Mouse (Mus musculus) skeletal muscle tissue, adult 2 months (tissue): Measurements from ENCODE around the gene Mrfap1.

Experiments used
- DNase-seq: peaks from one replicate; pipeline ENCODE4 v3.0.0-alpha.2; 2012; ENCODE audit warnings: low read depth, low spot score

Mrfap1 gene

DNA sequence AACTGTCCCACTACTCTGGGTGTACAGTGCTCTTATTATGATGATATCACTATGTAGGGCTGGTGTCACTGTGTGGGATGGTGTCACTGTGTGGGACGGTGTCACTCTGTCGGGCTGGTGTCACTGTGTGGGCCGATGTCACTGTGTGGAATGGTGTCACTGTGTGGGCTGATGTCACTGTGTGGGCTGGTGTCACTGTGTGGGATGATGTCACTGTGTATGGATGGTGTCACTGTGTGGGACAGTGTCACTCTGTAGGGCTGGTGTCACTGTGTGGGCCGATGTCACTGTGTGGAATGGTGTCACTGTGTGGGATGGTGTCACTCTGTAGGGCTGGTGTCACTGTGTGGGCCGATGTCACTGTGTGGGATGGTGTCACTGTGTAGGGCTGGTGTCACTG, 10.5 kb downstream of the Mrfap1 start:
- DNase-seq, result no peak

DNA sequence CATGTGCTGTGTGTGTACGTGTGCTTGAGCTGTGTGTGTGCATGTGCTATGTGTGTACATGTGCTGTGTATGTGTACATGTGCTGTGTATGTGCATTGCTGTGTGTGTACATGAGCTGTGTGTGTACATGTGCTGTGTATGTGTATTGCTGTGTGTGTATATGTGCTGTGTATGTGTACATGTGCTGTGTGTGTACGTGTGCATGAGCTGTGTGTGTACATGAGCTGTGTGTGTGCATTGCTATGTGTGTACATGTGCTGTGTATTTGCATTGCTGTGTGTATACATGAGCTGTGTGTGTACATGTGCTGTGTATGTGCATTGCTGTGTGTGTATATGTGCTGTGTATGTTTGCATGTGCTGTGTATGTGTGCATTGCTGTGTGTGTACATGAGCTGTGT, 17.1 kb downstream of the Mrfap1 start:
- DNase-seq, result no peak

DNA sequence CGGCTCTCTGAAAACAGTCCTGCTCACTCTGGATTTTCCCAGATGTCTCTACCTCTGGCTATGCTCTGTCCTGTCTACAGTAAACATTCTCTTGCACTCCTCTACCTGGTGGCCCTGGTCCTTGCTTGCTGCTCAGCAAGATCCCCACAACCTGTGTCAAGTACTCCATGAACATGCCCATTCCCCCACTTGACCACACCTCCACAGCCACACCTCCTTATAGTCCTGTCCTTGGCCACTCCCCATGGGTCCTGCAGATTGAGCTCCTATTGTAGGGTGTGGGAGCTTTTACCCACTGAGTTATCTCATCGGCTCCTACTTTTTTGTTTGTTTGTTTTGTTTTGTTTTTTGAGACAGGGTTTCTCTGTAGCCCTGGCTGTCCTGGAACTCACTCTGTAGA, 17.7 kb downstream of the Mrfap1 start:
- DNase-seq, result no peak

DNA sequence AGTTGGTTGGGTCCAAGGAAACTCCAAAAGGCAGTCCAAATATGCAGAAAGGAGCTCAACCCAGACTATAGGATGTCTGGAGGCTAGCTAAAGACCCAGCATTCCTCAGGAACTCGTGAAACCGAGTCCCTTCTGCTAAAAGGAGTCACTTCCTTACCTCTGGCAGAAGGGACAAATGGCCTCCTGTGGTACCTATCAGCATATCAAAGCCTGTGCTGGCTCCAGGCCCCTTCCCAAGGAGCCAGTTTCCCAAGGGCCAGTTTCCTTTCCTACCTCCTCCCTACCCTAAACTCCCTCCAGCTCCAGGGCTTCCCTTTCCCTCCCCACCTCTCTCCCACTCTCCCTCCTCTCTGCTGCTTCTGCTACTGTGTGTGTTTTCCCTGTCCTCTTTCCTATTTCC, 19.4 kb downstream of the Mrfap1 start:
- DNase-seq, result no peak

DNA sequence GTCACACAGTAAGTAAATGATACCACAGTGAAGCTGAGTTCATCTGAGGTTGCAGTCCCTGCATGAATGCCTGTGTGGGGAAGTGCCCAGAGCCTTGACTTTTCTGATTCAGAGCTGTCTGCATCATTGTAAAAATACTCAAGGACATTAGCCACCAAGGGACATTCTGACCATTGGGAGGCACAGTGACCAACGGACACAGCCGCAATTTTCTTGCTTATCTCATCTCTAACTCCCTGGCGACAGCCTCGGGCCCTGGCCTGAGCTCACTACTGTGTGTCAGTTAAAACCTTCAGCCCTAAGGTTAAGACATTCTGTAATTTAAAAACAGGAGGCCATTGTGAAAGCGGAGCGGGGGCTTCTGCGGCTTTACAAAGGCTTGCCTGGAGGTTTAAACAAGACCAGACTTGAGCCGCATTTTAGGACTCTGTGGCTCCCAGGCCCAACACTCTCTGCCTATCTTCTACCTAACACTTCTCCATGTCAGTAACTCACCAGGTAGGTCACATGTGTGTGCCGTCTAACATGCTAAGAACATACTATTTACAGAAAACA, 20.5 kb downstream of the Mrfap1 start:
- no peak for DNase-seq

DNA sequence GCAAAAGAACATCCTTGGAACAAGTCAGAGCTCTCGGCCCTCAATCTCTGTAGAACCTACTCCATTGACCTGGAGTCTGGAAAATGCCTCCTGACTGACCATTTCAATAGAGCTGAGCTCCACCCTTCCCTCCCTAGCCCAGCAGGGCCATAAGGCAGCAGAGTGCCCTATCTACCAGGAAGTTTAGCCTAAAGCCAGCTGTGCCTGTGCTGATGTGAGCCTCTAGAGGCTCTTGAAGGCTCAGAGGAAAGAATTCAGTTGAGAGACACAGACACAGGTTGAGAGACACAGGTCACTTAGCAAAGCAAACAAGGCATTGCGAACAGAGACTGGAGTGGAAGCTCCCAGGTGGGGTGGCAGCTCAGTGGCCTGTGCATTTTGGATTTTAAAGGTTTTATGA, 21.3 kb downstream of the Mrfap1 start:
- no peak for DNase-seq

DNA sequence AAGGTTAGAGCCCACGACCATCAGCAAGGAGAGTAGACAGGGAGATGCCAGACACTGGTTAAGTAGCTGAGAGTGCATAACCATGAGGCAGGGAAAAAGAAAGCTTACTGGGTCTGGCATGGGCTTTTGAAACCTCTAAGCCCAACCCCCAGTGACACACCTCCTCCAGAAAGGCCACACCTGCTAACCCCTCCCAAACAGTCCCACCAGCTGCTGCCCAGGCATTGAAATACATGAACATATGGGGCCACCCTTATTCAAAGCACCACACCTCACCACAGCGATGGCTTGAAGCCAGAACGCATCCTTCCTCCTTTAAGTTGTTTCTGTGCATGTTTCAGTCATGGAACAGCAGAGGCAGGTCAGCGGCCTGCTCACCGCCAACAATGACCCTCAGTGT, 24.0 kb downstream of the Mrfap1 start:
- no peak for DNase-seq

DNA sequence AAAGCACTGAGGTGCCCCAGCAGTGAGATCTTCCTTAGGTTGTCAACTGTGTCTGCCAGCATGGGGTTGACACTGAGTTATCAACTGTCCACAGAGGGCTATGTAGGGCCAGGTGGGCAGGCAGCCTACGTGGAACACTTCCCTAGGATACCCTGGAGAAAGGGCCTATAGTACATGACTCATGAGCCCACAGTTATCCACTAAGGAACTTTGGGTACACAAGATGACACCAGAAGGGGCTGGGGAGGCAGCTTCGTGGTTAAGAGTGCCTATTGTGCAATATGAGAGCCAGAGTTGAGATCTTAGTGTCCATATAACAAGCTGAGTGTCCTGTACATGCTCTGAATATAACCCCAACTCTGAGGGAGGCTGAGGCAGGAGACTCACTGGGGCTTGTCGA, 27.0 kb downstream of the Mrfap1 start:
- DNase-seq, result no peak

DNA sequence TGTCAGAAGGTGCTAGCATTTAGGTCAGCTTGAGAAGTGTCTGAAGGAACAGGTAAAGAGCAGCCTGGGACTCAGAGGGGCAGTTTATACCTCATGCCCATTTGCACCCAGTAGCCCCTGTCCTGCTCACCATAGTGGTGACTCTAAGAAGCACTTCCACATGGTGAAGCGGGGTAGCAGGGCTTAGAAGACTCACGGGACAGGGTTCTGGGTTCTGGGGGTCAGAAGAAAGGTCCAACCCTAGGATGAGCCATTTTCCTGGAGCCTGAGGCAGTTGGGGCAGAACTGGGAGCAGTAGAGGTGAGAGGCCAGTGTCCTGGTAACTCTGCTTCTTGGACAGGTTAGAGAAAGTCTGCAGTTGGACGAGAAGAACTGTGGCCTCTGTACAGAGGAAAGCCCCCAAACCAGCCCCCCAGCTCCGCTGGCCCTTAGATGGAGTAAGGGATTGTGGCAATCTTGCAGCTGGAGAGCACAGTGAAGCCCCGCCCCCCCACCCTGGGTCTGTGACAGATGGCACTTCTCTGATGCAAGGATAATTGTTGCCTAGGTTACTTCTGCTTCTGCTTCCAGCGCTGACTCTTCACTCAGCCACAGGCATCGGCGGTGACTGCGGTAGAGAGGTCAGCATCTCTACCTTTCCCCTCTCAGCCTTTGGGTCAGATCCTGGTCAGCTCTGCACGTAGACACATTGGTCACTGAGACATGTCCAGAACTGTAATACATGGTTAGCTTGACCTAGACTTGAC, 29.4 kb downstream of the Mrfap1 start:
- DNase-seq, result no peak

DNA sequence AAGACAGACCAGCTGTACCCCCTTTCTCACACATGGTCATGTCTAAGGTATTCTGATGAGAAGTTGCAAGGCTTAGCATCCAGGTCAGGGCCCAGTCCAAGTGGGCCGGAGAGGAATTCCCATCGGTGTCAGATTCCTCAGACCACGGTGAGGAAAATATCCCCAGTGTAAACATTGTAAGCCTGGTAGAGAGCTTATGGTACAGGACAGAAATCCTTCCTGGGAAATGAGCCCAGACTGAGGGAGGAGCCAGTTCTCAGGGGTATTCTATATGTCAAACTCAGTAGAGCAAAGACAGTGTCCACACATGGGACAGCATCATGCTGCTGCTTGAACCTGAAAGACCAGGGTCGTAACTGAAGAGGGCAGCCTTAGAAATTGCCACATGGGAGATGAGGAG, 36.7 kb downstream of the Mrfap1 start:
- DNase-seq, result no peak

DNA sequence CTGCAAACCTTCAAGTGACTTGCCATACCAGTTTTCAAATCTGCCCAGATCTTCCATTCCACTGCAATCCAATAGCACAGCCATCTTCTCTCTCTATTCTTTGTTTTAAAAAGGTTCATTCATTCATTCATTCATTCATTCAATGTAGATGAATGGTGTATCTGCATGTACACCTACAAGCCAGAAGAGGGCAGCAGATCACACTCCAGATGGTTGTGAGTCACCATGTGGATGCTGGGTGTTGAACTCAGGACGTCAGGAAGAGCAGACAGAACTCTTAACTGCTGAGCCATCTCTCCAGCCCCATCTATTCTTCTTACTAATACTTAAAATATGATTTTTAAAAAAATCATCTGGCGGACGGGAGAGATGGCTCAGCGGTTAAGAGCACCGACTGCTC, 39.5 kb downstream of the Mrfap1 start:
- no peak for DNase-seq

DNA sequence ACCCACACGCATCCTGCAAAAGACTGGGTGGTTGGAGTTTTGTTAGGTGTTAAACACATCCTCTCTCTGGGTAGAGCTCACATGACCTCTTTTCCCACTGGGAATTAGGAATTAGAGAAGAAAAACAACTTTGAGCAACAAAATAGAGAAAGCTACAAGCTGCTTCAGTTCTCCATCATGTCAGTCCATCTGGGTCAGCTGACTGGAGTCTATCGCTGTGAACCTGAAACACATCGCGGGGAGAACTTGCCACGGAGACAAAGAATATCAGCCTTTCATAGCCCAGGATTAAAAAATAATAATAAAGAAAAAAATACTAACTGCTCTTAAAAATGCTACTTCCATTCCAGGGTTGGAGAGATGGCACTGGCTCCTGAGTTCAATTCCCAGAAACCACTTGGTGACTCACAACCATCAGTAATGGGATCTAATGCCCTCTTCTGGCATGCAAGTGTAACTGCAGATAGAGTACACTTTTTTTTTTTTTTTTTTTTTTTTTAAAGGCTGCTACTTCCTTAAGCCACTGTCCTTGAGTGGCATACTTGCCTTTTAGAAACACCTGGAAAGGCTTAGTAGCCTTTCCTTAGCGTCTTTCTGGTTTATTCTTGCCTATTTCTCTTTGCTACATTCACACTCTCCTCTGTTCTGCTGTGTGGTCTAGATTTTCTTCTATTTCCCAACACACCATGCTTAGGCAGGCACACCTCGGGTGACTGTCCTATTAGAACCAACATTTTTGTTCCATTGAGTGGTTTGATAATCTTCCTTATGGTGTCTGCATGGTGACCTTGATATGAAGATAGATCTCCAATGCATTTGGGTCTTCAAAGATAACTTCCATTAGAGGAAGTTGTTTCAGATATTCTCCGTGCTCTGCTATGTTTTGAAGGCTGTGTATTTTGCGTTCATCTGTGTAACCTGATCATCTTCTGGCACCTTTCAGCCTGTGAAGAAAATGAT, 46.2 kb downstream of the Mrfap1 start:
- no peak for DNase-seq

DNA sequence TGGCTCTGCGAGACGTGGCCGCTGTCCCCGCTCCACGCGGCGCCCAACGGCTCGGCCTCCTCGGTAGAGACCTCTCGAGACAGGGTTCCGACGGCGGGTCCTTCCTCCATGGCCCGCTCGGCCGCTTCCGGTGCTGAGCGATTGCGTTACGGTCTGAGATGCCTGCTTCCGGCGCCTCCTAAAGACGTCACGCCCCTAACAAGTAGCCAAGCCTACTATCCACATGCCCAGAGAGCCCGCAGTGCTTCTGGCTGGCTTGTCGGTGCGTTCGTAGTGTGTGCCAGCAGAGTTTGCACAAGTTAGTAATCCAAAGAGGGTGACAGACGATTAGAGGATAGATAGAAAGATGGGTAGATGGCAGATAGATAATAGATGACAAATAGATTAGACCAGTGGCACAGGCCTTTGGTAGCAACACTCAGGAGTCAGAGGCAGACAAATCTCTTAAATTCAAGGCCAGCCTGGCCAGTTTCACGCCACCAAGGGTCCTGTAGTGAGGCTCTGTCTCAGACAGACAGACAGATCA, 48.0 kb downstream of the Mrfap1 start, which contains the start of gene Bloc1s4:
TSS of gene Bloc1s4 (minus strand) at position 115 of the 526 bp plus-strand sequence.
- peak; percentile 84 for DNase-seq

DNA sequence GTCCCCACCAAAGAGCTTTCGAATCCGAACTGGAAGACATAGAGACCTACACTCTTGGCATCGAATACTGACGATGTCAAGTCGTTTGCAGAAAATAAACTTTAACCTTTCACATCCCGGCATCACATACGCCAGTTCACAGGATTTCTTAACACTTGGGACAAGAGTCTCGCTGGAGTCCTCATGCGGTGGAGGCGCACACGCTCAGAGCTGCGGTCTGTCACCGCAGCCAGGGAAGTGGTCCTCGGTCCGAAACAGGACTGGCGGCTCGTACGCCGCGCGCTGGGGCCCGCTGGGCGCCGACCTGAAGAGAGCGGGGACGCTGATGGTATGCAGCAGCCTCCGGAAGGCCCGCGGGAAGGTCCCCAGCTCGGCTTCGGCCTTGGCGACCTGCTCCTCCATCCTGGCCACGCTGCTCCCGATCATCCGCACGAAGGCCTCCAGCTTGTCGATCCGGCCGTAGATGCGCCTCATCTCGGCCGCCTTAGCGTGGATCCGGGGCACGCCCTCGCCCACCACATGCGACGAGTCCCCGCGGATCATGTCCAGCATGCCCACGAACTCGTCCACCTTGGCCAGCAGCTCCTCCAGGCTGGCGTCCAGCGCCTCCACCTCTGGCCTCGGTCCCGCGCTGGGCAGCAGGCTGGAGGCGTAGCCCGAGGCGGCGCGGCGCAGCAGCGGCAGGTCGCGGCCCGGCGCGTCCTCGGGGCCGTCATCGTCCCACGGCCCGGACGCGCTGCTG, 48.6 kb downstream of the Mrfap1 start:
- DNase-seq, result no peak

DNA sequence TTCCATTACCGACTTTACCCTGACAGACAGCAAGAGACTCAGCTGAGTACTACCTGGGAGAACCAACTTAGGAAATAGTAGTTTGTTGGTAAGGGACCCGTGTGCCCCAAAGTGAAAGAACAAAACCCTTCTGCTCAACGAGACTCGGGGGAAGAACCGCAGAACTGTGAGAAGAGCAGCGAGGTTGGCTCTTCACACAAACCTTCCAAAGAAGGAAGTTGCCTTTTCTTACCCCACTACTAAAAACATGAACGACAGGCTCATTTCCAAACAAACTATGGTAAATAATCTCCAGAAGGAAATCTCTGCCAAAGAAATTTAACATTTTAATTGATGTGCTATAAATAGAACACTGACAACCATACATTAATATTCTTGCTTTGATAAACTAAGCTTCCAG, 49.5 kb downstream of the Mrfap1 start:
- no peak for DNase-seq
